Mouse (Mus musculus) liver, embryonic 14.5 days (tissue): ENCODE measurements around the gene Rbm28.

Experiments used
- CTCF ChIP-seq: IDR thresholded peaks from 2 replicates; pipeline ENCODE4 v1.5.1; 2016; ENCODE audit warnings: antibody characterized with exemption, low read depth, control low read depth
- EP300 ChIP-seq: IDR thresholded peaks from 2 replicates; pipeline ENCODE4 v1.6.1; 2016; ENCODE audit warnings: antibody characterized with exemption, low read depth

GRCm38 (mm10) chr6:29099536-29100170 is 65.2 kb downstream of the Rbm28 start:
- TF ChIP-seq CTCF (no peak), EP300 (no peak)
